Mouse (Mus musculus) limb, embryonic 10.5 days (tissue): ENCODE results near the gene Kcnk1. TPM values are rescaled to one million over a fixed set of nuclear protein-coding genes. Genes with fewer than 3 reads are reported as not detected.

ENCODE experiments used
- DNase-seq: peaks from one replicate; pipeline ENCODE4 v3.0.0-alpha.2; 2017; ENCODE audit warnings: low spot score
- H3K27ac ChIP-seq: fragments of 300-500 bp; sonication (generic); 2 replicates; pipeline ENCODE4 v1.5.1; 2016; ENCODE audit warnings: mild to moderate bottlenecking
- H3K27me3 ChIP-seq: fragments of 300-500 bp; sonication (generic); 2 replicates; pipeline ENCODE4 v1.6.1; 2016; ENCODE audit warnings: low read depth, mild to moderate bottlenecking; ENCODE audit not compliant: poor library complexity, severe bottlenecking
- H3K36me3 ChIP-seq: fragments of 300-500 bp; sonication (generic); 2 replicates; pipeline ENCODE4 v1.6.1; 2016; ENCODE audit warnings: mild to moderate bottlenecking, moderate library complexity
- H3K4me1 ChIP-seq: fragments of 300-500 bp; sonication (generic); 2 replicates; pipeline ENCODE4 v1.6.1; 2016
- H3K4me3 ChIP-seq: fragments of 300-500 bp; sonication (generic); 2 replicates; pipeline ENCODE4 v1.5.1; 2016; ENCODE audit warnings: mild to moderate bottlenecking, moderate library complexity
- H3K9me3 ChIP-seq: fragments of 300-500 bp; sonication (generic); replicated peaks from 2 replicates; pipeline ENCODE4 v1.6.1; 2016; ENCODE audit warnings: mild to moderate bottlenecking
- WGBS: fragments of 180-500 bp; shearing (Covaris S2); methylation state at CpG from one replicate; pipeline ENCODE4 v1.1.7; 2016; 5-methylcytosine and 5-hydroxymethylcytosine counted together
- polyA plus RNA-seq: library from polyadenylated mRNA; unstranded; fragments of >200 nt; fragmentation: Nextera tagmentation; extraction: Ambion mirVana; gene quantifications from 2 replicates; pipeline ENCODE4 v1.2.1, GENCODE M21; 2016

Gene Kcnk1
- polyA plus RNA-seq, 1 experiment from 2014 or later = 10.1 TPM

DNA sequence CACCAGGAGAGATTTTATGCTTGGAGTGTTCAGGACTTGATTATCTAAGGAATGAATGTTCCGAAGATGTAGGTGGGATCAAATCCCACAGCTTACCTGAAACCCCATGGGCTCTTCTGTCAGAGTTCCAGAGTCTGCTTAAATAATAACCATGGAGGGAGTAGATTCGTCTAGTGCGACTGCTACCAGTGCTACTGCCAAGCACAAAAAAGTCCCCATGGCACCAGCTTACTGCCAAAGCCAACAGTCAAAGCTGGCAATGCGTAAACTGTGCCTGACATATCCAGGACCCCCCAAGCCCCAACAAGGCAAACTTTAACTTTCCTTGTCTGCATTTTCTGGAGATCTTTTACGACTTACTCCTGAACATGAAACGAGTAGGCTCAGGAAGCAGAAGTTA is 32.5 kb downstream of the Kcnk1 start:
- Histone ChIP-seq H3K9me3 (no peaks in the 10 kb centered on the region), H3K27me3 (no peaks in the 10 kb centered on the region), H3K4me3 (no peak overlapping the region), H3K4me1 (no peaks in the 10 kb centered on the region; the same call in 1 of the 2 replicates), H3K27ac (no peak overlapping the region), H3K36me3 (no peaks in the 10 kb centered on the region)
- 88% methylated on average over 6 of the region's 6 CpGs for WGBS
- DNase-seq = no peak

DNA sequence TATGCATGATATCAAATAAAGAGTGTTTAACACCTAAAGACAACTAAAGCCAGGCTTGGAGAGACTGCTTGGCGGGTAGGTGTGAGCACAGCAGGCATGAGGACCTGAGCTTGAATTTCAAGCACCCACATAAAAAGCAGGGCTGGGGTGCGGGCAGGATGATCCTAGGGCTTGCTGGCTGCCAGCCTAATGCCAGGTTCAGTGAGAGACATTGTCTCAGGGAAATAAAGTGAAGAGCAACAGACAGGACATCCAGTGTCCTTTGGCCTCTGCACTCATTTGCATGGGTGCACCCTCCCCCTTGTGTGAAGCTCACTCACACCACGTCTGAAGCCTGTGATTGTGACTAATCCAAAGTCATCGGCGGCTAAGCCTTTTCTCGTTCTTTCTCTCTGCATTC is 34.0 kb downstream of the Kcnk1 start:
- no peaks in the 10 kb centered on the region for H3K27me3 ChIP-seq
- DNase-seq = no peak
- no peaks in the 10 kb centered on the region for H3K36me3 ChIP-seq
- H3K9me3 ChIP-seq = no peaks in the 10 kb centered on the region
- H3K4me3 ChIP-seq = no peak overlapping the region
- no peaks in the 10 kb centered on the region; the same call in 1 of the 2 replicates for H3K4me1 ChIP-seq
- WGBS = 73% methylated on average over 6 of the region's 6 CpGs
- H3K27ac ChIP-seq = no peak overlapping the region

- Histone ChIP-seq H3K4me3 (no peak overlapping the region), H3K4me1 (no peaks in the 10 kb centered on the region; the same call in 1 of the 2 replicates), H3K9me3 (no peaks in the 10 kb centered on the region), H3K36me3 (no peaks in the 10 kb centered on the region), H3K27ac (no peak overlapping the region), H3K27me3 (no peaks in the 10 kb centered on the region)
- WGBS = 83% methylated on average over 6 of the region's 6 CpGs
- no peak for DNase-seq
Observed at GRCm38 (mm10) chr8:126032776-126033175, 37.8 kb downstream of the Kcnk1 start.

- WGBS = 91% methylated on average over 4 of the region's 4 CpGs
- Histone ChIP-seq H3K9me3 (no peaks in the 10 kb centered on the region), H3K27me3 (no peaks in the 10 kb centered on the region), H3K4me3 (no peak overlapping the region), H3K36me3 (no peaks in the 10 kb centered on the region), H3K27ac (no peak overlapping the region), H3K4me1 (no peaks in the 10 kb centered on the region)
- DNase-seq = no peak
Observed at GRCm38 (mm10) chr8:126035046-126035445, 40.1 kb downstream of the Kcnk1 start.

DNA sequence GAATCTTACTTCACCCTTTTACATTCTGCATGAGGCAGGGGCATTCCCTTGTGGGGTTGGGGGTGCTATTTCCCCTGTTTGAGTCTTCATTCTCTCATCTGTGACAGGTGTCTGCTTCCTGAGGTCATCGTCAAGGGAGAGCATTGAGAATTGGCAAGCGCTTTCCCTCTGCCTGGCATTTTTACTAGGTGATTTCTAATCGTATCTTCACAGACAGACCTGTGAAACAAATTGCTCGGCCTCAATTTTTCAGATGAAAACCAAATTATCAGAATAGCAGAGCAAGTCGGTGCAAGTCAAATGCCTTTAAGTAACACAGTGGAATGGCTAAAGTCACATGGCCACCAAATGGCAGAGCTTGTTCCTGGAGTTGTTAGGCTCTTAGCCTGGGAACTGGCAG is 41.4 kb downstream of the Kcnk1 start:
- H3K4me1 ChIP-seq = no peaks in the 10 kb centered on the region
- no peak for DNase-seq
- 82% methylated on average over 5 of the region's 5 CpGs for WGBS
- H3K27ac ChIP-seq = no peak overlapping the region
- H3K9me3 ChIP-seq = no peaks in the 10 kb centered on the region
- no peaks in the 10 kb centered on the region for H3K27me3 ChIP-seq
- no peak overlapping the region for H3K4me3 ChIP-seq
- H3K36me3 ChIP-seq = no peaks in the 10 kb centered on the region

DNA sequence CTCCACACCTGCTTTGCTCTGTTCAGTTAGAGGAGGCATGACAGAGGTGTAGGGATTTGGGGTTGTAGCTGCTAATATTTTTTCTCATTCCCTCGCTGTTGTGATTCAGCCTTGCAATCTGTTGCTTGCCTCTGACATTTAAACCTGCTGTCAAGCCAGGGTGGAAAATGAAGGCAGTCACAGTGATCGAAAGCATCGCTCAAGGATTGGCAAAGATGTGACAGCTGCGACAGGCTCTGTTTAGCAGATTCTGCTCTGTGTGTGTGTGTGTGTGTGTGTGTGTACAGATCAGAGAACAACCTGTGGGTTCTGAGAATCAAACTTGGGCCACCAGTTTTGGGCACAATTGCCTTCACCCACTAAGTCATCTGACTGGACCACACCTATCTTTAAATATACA is 50.8 kb downstream of the Kcnk1 start:
- no peak for DNase-seq
- H3K4me1 ChIP-seq = no peaks in the 10 kb centered on the region
- no peaks in the 10 kb centered on the region for H3K9me3 ChIP-seq
- 94% methylated on average over 4 of the region's 4 CpGs for WGBS
- no peaks in the 10 kb centered on the region for H3K36me3 ChIP-seq
- no peak overlapping the region for H3K27ac ChIP-seq
- no peak overlapping the region for H3K4me3 ChIP-seq
- no peaks in the 10 kb centered on the region for H3K27me3 ChIP-seq

DNA sequence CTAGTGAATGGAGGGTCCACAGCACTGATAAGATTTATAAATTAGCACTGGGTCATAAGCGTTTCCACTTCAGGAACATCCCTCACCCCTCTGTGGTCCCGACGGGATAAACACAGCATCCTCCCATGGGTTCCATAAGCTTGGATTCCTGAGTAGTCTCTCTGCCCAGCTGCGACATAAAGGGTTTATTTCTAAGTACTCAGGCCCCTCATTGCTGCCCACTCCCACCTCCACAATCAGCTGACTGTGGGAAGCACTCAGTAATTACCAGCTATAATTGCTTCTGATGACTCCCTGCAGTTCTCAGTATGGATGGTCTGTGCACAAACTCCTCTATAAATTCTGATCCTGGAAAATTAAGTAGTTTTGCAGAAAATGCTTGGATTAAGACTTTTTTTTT is 58.9 kb downstream of the Kcnk1 start:
- H3K27me3 ChIP-seq = no peaks in the 10 kb centered on the region
- H3K4me3 ChIP-seq = no peak overlapping the region
- H3K4me1 ChIP-seq = no peaks in the 10 kb centered on the region
- DNase-seq = no peak
- H3K27ac ChIP-seq = no peak overlapping the region
- no peaks in the 10 kb centered on the region for H3K9me3 ChIP-seq
- WGBS = 90% methylated on average over 4 of the region's 4 CpGs
- no peaks in the 10 kb centered on the region for H3K36me3 ChIP-seq

DNA sequence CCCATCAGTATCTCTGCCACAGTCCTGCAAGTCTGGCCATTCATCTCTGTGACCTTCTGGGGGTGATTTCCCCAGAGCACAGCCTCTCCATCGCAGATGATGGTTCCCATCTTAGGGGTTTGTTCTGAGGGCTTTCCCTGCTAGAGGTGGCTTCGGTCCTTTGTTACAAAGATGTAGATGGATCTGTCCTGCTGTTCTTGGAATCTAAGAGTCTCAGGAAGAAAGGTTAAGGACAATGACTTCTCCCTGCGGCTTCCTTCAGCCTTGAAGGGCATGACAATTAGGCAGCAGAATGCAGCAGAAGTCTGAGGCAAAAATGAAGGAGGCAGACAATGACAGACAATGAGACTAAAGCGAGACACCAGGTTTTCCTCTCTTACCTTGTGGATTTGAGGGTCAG is 63.9 kb downstream of the Kcnk1 start:
- Histone ChIP-seq H3K27ac (no peak overlapping the region), H3K4me3 (no peak overlapping the region), H3K9me3 (no peaks in the 10 kb centered on the region), H3K36me3 (no peaks in the 10 kb centered on the region), H3K27me3 (no peaks in the 10 kb centered on the region), H3K4me1 (no peaks in the 10 kb centered on the region)
- no peak for DNase-seq
- WGBS = 88% methylated on average over 4 of the region's 4 CpGs

DNA sequence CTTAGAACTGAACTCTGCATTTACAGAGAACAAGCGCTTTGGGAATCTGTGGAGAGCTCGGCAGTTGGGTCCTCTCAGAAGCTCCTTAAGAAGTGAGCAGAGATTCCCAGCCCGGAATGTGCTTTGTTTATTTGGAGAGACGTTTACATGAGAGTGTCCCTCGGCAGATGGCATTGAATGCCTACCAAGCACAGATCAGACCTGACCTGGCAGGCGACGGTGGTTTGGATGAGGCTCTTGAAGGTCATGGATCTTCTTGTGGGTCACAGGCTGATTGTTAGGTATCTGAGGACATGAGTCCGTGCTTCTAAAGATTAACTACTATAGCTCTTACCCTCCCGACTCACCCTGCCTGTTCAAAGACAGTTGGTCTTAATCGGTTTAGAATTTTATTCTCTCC is 67.9 kb downstream of the Kcnk1 start:
- Histone ChIP-seq H3K36me3 (no peaks in the 10 kb centered on the region), H3K4me1 (no peaks in the 10 kb centered on the region), H3K27me3 (no peaks in the 10 kb centered on the region), H3K27ac (no peak overlapping the region), H3K4me3 (no peak overlapping the region), H3K9me3 (no peaks in the 10 kb centered on the region)
- no peak for DNase-seq
- WGBS = 82% methylated on average over 10 of the region's 10 CpGs

- Histone ChIP-seq H3K27me3 (no peaks in the 10 kb centered on the region), H3K9me3 (no peaks in the 10 kb centered on the region), H3K27ac (no peak overlapping the region), H3K4me1 (no peaks in the 10 kb centered on the region), H3K36me3 (no peaks in the 10 kb centered on the region), H3K4me3 (no peak overlapping the region)
- WGBS = 93% methylated on average over 9 of the region's 9 CpGs
- DNase-seq = no peak
Observed at GRCm38 (mm10) chr8:126063832-126064409, 69.0 kb downstream of the Kcnk1 start.

DNA sequence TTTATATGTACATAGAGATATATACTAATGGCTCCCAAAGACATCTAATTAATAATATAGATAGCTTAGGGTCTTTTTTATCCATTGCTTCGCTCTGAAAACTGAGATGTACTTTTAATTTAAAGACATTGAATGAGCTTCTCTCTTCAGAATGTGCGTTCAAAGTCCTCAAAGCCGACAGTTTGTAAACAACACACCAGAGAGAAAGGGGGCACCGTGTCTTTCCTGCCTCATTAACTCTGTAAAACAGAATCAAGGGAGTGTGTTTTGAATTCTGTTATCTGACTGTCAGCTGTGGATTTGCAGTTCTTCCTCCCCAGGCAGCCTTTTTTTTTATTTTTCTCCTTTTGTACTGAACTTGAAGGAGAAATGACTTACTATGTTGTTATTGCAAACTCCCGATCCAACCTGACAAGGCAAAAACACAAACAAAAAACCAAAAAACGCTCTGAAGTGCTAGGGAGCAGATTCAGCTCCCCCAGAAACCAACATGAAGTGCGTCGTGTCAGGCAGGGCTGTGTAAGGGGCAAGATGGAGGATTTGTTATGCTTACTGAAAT is 69.7 kb downstream of the Kcnk1 start:
- Histone ChIP-seq H3K27me3 (no peaks in the 10 kb centered on the region), H3K27ac (no peak overlapping the region), H3K36me3 (no peaks in the 10 kb centered on the region), H3K4me3 (no peak overlapping the region), H3K9me3 (no peaks in the 10 kb centered on the region), H3K4me1 (no peaks in the 10 kb centered on the region)
- 77% methylated on average over 8 of the region's 8 CpGs for WGBS
- no peak for DNase-seq

- DNase-seq = no peak
- H3K27me3 ChIP-seq = no peaks in the 10 kb centered on the region
- no peaks in the 10 kb centered on the region for H3K4me1 ChIP-seq
- 90% methylated on average over 6 of the region's 6 CpGs for WGBS
- H3K9me3 ChIP-seq = no peaks in the 10 kb centered on the region
- H3K36me3 ChIP-seq = no peaks in the 10 kb centered on the region
- no peak overlapping the region for H3K4me3 ChIP-seq
- no peak overlapping the region for H3K27ac ChIP-seq
Observed at GRCm38 (mm10) chr8:126067306-126067705, 72.3 kb downstream of the Kcnk1 start.

- no peak overlapping the region for H3K27ac ChIP-seq
- no peak overlapping the region for H3K4me3 ChIP-seq
- 88% methylated on average over 6 of the region's 6 CpGs for WGBS
- no peak for DNase-seq
- no peaks in the 10 kb centered on the region for H3K9me3 ChIP-seq
- H3K4me1 ChIP-seq = peaks cover 5% of the 10 kb centered on the region; the same call in 1 of the 2 replicates
- no peaks in the 10 kb centered on the region for H3K36me3 ChIP-seq
- no peaks in the 10 kb centered on the region for H3K27me3 ChIP-seq
Observed at GRCm38 (mm10) chr8:126068136-126068535, 73.2 kb downstream of the Kcnk1 start.

- no peak for DNase-seq
- no peaks in the 10 kb centered on the region for H3K36me3 ChIP-seq
- WGBS = 84% methylated on average over 5 of the region's 5 CpGs
- peaks cover 10% of the 10 kb centered on the region; the same call in 1 of the 2 replicates for H3K4me1 ChIP-seq
- no peaks in the 10 kb centered on the region for H3K9me3 ChIP-seq
- peak overlapping the region; percentile 59 for H3K27ac ChIP-seq
- H3K4me3 ChIP-seq = no peak overlapping the region
- no peaks in the 10 kb centered on the region for H3K27me3 ChIP-seq
Observed at GRCm38 (mm10) chr8:126072678-126073077, 77.7 kb downstream of the Kcnk1 start.
